Mouse (Mus musculus) ES-E14 (cell line): ENCODE data around the gene Aig1. TPM values are rescaled to one million over a fixed set of nuclear protein-coding genes. Genes with fewer than 3 reads are reported as not detected.

Experiments
- DNase-seq: peaks from one replicate; pipeline ENCODE4 v3.0.0-alpha.2; 2013; ENCODE audit warnings: low read depth, low spot score
- H3K27ac ChIP-seq: 2 replicates; pipeline ENCODE4 v1.5.1; 2012; ENCODE audit warnings: low read depth, mild to moderate bottlenecking, low read length, moderate library complexity, mixed read lengths; ENCODE audit not compliant: poor library complexity, insufficient read depth, severe bottlenecking
- H3K36me3 ChIP-seq: 2 replicates; pipeline ENCODE4 v1.6.1; 2012; ENCODE audit warnings: mild to moderate bottlenecking, low read length, moderate library complexity, mixed read lengths; ENCODE audit not compliant: control insufficient read depth, poor library complexity, insufficient read depth, severe bottlenecking
- H3K4me1 ChIP-seq, 2 experiments: fragments of 150-350 bp in 1 of 2; sonication (generic) in 1 of 2; 2 replicates each; pipeline ENCODE4 v1.6.1; 2012; ENCODE audit warnings: low read length in 2 of 2, mild to moderate bottlenecking in 1 of 2, mixed read lengths in 1 of 2; ENCODE audit not compliant: control insufficient read depth in 2 of 2, insufficient read depth in 2 of 2, poor library complexity in 1 of 2
- H3K4me3 ChIP-seq, 2 experiments: fragments of 150-350 bp in 1 of 2; sonication (generic) in 1 of 2; 2 replicates each; pipeline ENCODE4 v1.5.1; 2012; ENCODE audit warnings: low read length in 2 of 2, low read depth in 1 of 2, mild to moderate bottlenecking in 1 of 2, mixed read lengths in 1 of 2; ENCODE audit not compliant: insufficient read depth in 1 of 2, poor library complexity in 1 of 2, severe bottlenecking in 1 of 2
- H3K9ac ChIP-seq: 2 replicates; pipeline ENCODE4 v1.6.1; 2012; ENCODE audit warnings: low read depth, mild to moderate bottlenecking, low read length, mixed read lengths; ENCODE audit not compliant: poor library complexity, insufficient read depth, severe bottlenecking
- H3K9me3 ChIP-seq: fragments of 150-350 bp; sonication (generic); 2 replicates; pipeline ENCODE4 v1.6.1; 2012; ENCODE audit warnings: low read depth, mild to moderate bottlenecking, low read length; ENCODE audit not compliant: control insufficient read depth, insufficient read depth
- CHD2 ChIP-seq: IDR thresholded peaks from 2 replicates; pipeline ENCODE4 v1.6.1; 2014; ENCODE audit warnings: mild to moderate bottlenecking, low read depth, low read length, inconsistent platforms
- HCFC1 ChIP-seq: IDR thresholded peaks from 2 replicates; pipeline ENCODE4 v1.6.1; 2012; ENCODE audit warnings: low read length, inconsistent platforms, borderline replicate concordance; ENCODE audit not compliant: insufficient read depth
- MAFK ChIP-seq: IDR thresholded peaks from 2 replicates; pipeline ENCODE4 v1.6.1; 2014; ENCODE audit warnings: mild to moderate bottlenecking, low read depth, low read length, inconsistent platforms; ENCODE audit not compliant: insufficient read depth
- ZC3H11A ChIP-seq: IDR thresholded peaks from 2 replicates; pipeline ENCODE4 v1.6.1; 2012; ENCODE audit warnings: low read depth, mild to moderate bottlenecking, inconsistent platforms, low read length, borderline replicate concordance
- ZNF384 ChIP-seq: IDR thresholded peaks from 2 replicates; pipeline ENCODE4 v1.6.1; 2012; ENCODE audit warnings: low read depth, low read length, inconsistent platforms
- in situ Hi-C, 2 experiments: fragments of 600-800 bp; cut with MboI; formaldehyde crosslinking; loops; one replicate each; pipeline ENCODE4 v1.15.1; 2025; ENCODE audit warnings: low sequenced_read_pairs in 2 of 2, inconsistent platforms in 1 of 2; ENCODE audit not compliant: unreplicated experiment in 2 of 2
- total RNA-seq: library from RNA; depleted of rRNA; stranded (reverse); fragments of 300-350 nt; gene quantifications from 2 replicates; pipeline ENCODE4 v1.2.3, GENCODE M21; 2012

Gene Aig1
- total RNA-seq, 1 experiment = 10.1 TPM

DNA sequence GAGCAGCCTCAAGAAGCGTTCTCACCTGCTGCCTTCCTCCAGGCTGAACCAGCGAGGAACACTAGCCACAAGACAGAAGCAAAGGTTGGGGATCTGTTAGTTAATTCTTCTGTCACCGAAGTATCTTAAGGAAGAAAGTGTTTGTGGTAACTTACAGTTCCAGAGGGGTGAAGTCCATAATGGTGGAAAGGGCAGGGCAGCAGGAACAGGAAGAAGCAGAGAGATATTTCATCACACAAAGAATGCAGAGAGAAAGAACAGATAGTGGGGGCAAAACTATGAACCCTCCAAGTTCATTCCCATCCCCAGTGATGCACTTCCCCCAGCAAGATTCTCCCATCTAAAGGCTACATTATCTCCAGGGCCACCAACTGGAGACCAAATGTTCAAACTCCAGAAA is 13.7 kb downstream of the Aig1 start:
- Histone ChIP-seq H3K4me3 (no peak overlapping the region), H3K9me3 (no peaks in the 10 kb centered on the region), H3K9ac (no peak overlapping the region), H3K36me3 (no peaks in the 10 kb centered on the region), H3K4me1 (no peaks in the 10 kb centered on the region), H3K27ac (no peak overlapping the region)
- no peak for TF ChIP-seq CHD2
- TF ChIP-seq MAFK = no peak
- no peak for TF ChIP-seq ZC3H11A
- DNase-seq = no peak
- in situ Hi-C loops = no loop called here

DNA sequence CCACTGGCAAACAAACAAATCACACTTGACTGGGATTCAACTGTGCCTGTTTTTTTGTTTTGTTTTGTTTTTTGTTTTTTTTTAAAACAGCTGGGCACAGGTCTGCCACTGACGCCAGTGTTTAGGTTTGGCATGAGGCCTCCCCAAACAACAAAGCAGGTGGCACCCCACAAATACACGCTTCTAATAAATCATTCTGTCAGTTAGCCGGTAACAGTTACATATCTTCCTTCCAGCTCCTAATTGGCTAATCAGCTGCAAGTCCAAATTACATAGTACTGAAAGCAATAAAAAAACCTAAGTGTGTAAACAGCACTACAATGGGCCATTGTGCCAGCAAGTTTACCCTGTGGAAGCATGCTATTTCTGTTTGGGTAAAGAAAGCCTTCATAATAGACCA is 18.7 kb downstream of the Aig1 start:
- DNase-seq = no peak
- Histone ChIP-seq H3K9ac (no peak overlapping the region), H3K9me3 (no peaks in the 10 kb centered on the region), H3K4me1 (no peaks in the 10 kb centered on the region), H3K4me3 (no peak overlapping the region), H3K36me3 (no peaks in the 10 kb centered on the region), H3K27ac (no peak overlapping the region)
- TF ChIP-seq MAFK (no peak), HCFC1 (no peak), ZNF384 (no peak), ZC3H11A (no peak), CHD2 (no peak)
- in situ Hi-C loops = no loop called here

DNA sequence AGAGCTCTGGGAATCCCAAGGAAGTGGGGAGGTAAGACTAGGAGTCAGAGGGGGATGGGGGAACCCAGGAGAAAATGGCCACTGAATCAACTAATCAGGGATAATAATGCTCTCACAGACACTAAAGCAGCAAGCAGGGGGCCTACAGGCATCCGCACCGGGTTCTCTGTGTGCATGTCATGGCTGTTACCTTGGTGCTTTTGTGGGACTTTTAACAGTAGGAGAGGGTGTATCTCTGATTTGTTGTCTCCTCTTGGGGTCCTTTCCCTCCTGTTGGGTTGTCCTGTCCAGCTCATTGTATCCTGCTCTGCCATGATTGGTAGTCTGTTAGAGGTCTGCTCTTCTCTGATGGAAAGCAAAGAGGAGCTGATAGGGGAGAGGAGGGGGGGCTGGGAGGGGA is 19.6 kb downstream of the Aig1 start:
- no peaks in the 10 kb centered on the region for H3K4me1 ChIP-seq
- no peak overlapping the region for H3K27ac ChIP-seq
- in situ Hi-C loops = no loop called here
- TF ChIP-seq MAFK (no peak), CHD2 (no peak), ZNF384 (no peak), ZC3H11A (no peak), HCFC1 (no peak)
- H3K4me3 ChIP-seq = no peak overlapping the region
- no peak for DNase-seq
- H3K36me3 ChIP-seq = no peaks in the 10 kb centered on the region
- no peak overlapping the region for H3K9ac ChIP-seq
- no peaks in the 10 kb centered on the region for H3K9me3 ChIP-seq

DNA sequence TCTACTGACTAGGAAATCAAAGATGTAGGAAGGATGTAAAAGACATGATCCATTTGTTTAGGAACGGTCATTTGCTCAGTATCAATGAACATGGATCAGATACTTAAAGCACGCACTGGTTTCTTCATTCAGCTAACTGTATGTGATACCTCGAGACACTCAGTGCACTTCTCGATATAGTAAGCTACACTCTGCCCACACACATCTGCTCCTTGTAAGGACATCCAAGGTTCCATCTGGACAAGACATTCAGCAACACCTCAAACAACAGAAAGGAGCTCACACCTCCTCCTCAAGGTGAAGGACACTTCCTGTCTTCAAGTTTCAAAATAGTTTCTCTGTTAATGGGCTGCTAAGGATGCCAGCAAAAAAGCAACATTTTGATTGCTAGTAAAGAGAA is 23.9 kb downstream of the Aig1 start:
- DNase-seq = no peak
- H3K36me3 ChIP-seq = no peaks in the 10 kb centered on the region
- no peak overlapping the region for H3K9ac ChIP-seq
- no peak overlapping the region for H3K27ac ChIP-seq
- no peaks in the 10 kb centered on the region for H3K4me1 ChIP-seq
- no peak overlapping the region for H3K4me3 ChIP-seq
- in situ Hi-C loops = no loop called here
- TF ChIP-seq CHD2 (no peak), ZNF384 (no peak), HCFC1 (no peak), MAFK (no peak), ZC3H11A (no peak)
- no peaks in the 10 kb centered on the region for H3K9me3 ChIP-seq

DNA sequence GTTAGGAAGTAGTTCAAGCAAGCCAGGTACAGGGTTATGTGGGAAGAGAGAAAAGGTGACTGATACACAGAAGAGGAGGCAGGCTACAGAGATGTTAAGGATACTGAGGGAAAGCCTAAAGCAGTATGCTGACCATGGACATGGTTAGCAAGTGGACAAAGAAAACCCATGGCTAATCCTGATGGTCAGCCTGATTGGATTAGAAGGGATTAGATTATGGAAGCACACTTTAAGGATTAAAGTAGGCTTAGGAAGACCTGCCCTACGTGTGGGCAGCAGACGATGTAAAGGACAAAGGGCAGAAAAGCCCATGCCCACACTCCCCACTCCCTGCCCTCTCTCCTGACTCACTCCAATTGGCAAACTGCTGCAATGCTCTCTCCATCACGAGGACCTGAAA is 25.0 kb downstream of the Aig1 start:
- Histone ChIP-seq H3K27ac (no peak overlapping the region), H3K4me1 (no peaks in the 10 kb centered on the region), H3K9ac (no peak overlapping the region), H3K4me3 (no peak overlapping the region), H3K9me3 (no peaks in the 10 kb centered on the region), H3K36me3 (no peaks in the 10 kb centered on the region)
- TF ChIP-seq HCFC1 (no peak), MAFK (no peak), ZC3H11A (no peak), ZNF384 (no peak), CHD2 (no peak)
- DNase-seq = no peak
- in situ Hi-C loops = no loop called here
